Comparison of ENCODE assay signal across 1 mouse cellular context in genomic region chr5:122698041-122698700, GRCm38 (mm10).
TF ChIP-seq lines count a peak whose summit lies in the region.

No protein-coding gene starts in this region.

TF ChIP-seq in MEL, 35 proteins besides CTCF, POLR2A, EP300 and RAD21:
- TF ChIP-seq NRF1 (IDR thresholded peaks at IDR 0.05; ENCODE audit: insufficient read depth, low read depth, low read length, poor library complexity, severe bottlenecking) (peak; percentile 57), USF2 (IDR thresholded peaks at IDR 0.05; ENCODE audit: borderline replicate concordance in 1 of 2, insufficient read depth in 1 of 2, low read depth in 1 of 2, low read length in 2 of 2) (no peak), RCOR1 (IDR thresholded peaks at IDR 0.05; ENCODE audit: low read depth, low read length) (no peak), POLR2AphosphoS2 (IDR thresholded peaks at IDR 0.05; ENCODE audit: low read length) (no peak), HCFC1 (IDR thresholded peaks at IDR 0.05; ENCODE audit: low read depth, low read length) (peak; percentile 42; the same call in 1 of the 2 replicates), MAZ (IDR thresholded peaks at IDR 0.05; ENCODE audit: low read depth, low read length) (peak; percentile 58; the same call in 1 of the 2 replicates), SIN3A (IDR thresholded peaks at IDR 0.05; ENCODE audit: low read length) (peak; percentile 47; the same call in 1 of the 2 replicates), ZC3H11A (IDR thresholded peaks at IDR 0.05; ENCODE audit: low read depth, low read length) (no peak), UBTF (IDR thresholded peaks at IDR 0.05; ENCODE audit: borderline replicate concordance, insufficient read depth, low read depth, low read length) (no peak), GABPA (IDR thresholded peaks at IDR 0.05; ENCODE audit: low read depth, low read length) (no peak), ETS1 (IDR thresholded peaks at IDR 0.05; ENCODE audit: low read depth, low read length) (peak; percentile 92), USF1 (IDR thresholded peaks at IDR 0.05; ENCODE audit: low read depth, low read length) (no peak), E2F4 (IDR thresholded peaks at IDR 0.05; ENCODE audit: borderline replicate concordance, low read depth, low read length) (no peak), BHLHE40 (IDR thresholded peaks at IDR 0.05; ENCODE audit: borderline replicate concordance, low read depth, low read length) (no peak), MEF2A (IDR thresholded peaks at IDR 0.05; ENCODE audit: extremely low read depth, insufficient replicate concordance, low read depth, low read length, poor library complexity, severe bottlenecking) (peak; percentile 71), ZMIZ1 (IDR thresholded peaks at IDR 0.05; ENCODE audit: low read depth, low read length) (0 out of 2 replicates have a peak, but pooled peaks have one; percentile 5), JUND (IDR thresholded peaks at IDR 0.05; ENCODE audit: low read depth, low read length) (no peak), CHD2 (IDR thresholded peaks at IDR 0.05; ENCODE audit: low read length) (no peak; the same call in 1 of the 2 replicates), KAT2A (conservative IDR thresholded peaks at IDR 0.05; ENCODE audit: low read depth, low read length) (no peak), TAL1 (IDR thresholded peaks at IDR 0.05; ENCODE audit: low read length) (no peak), MAX (IDR thresholded peaks at IDR 0.05; ENCODE audit: low read length) (no peak), MXI1 (IDR thresholded peaks at IDR 0.05; ENCODE audit: low read depth, low read length) (no peak), MYC (IDR thresholded peaks at IDR 0.05; ENCODE audit: low read depth, low read length) (no peak; the same call in 1 of the 2 replicates), NELFE (IDR thresholded peaks at IDR 0.05; ENCODE audit: low read depth, low read length) (no peak), ZKSCAN1 (IDR thresholded peaks at IDR 0.05; ENCODE audit: low read depth, low read length) (no peak), MAFK (IDR thresholded peaks at IDR 0.05; ENCODE audit: borderline replicate concordance, low read depth, low read length) (no peak), POLR2AphosphoS5 (IDR thresholded peaks at IDR 0.05; ENCODE audit: borderline replicate concordance, low read depth, low read length) (no peak), MYB (IDR thresholded peaks at IDR 0.05; ENCODE audit: low read depth, low read length) (peak; percentile 70), TBP (IDR thresholded peaks at IDR 0.05; ENCODE audit: low read depth, low read length) (no peak), ZNF384 (IDR thresholded peaks at IDR 0.05; ENCODE audit: low read depth, low read length) (peak; percentile 59), CHD1 (IDR thresholded peaks at IDR 0.05; ENCODE audit: low read depth, low read length) (no peak), SMC3 (IDR thresholded peaks at IDR 0.05; ENCODE audit: low read depth, low read length) (no peak), GATA1 (IDR thresholded peaks at IDR 0.05; ENCODE audit: low read depth, low read length) (peak; percentile 79), TCF12 (IDR thresholded peaks at IDR 0.05; ENCODE audit: low read depth, low read length) (peak; percentile 81), ELF1 (IDR thresholded peaks at IDR 0.05; ENCODE audit: low read depth, low read length) (no peak)
